Mouse (Mus musculus) left cerebral cortex, postnatal 14 days (tissue): Measurements from ENCODE around the gene Lrrc38. TPM values are rescaled to one million over a fixed set of nuclear protein-coding genes. Genes with fewer than 3 reads are reported as not detected.

ENCODE experiments used
- total RNA-seq, 2 experiments: library from RNA; stranded (reverse); gene quantifications; 2 replicates each; pipeline ENCODE4 v1.2.3; 2021

Gene Lrrc38
- total RNA-seq, 2 experiments from 2014 or later, result 1.5 to 1.6 TPM

Other genes starting within 250 kb of the Lrrc38 start
- 10 to 100 TPM; 31.6 to 34.6 TPM for gene Prdm2, start 136.8 kb upstream of the Lrrc38 start, total RNA-seq
- 10 to 100 TPM; 11.7 to 12.7 TPM for gene Pdpn, start 50.2 kb upstream of the Lrrc38 start, total RNA-seq
- under 1 TPM in 1 of 2 experiments, not detected in 1; 0.11 TPM for gene Pramel1, start 44.7 kb downstream of the Lrrc38 start, total RNA-seq
- gene Pramef8, start 62.7 kb downstream of the Lrrc38 start, total RNA-seq, result 10 to 100 TPM; 10.0 to 12.1 TPM
- gene Oog4, start 100.6 kb downstream of the Lrrc38 start, total RNA-seq, result not detected
- gene Gm13043, start 161.6 kb downstream of the Lrrc38 start, total RNA-seq, result not detected
- not detected for gene Gm13040, start 186.2 kb downstream of the Lrrc38 start, total RNA-seq
- gene BC080695, start 201.9 kb downstream of the Lrrc38 start, total RNA-seq, result not detected
- gene Gm13057, start 202.0 kb downstream of the Lrrc38 start, total RNA-seq, result not detected